Mouse (Mus musculus) E14TG2a.4 (cell line): Measurements from ENCODE around the gene Nosip.

Experiments
- H3K27me3 ChIP-seq: 2 replicates; pipeline ENCODE4 v1.6.1; 2014; ENCODE audit warnings: low read length, control low read depth; ENCODE audit not compliant: insufficient read depth
- H3K36me3 ChIP-seq: 2 replicates; pipeline ENCODE4 v1.6.1; 2014; ENCODE audit warnings: low read length, control low read depth; ENCODE audit not compliant: insufficient read depth
- H3K4me1 ChIP-seq: replicated peaks from 2 replicates; pipeline ENCODE4 v1.6.1; 2014; ENCODE audit warnings: low read depth, low read length, control low read depth
- H3K4me3 ChIP-seq: replicated peaks from 2 replicates; pipeline ENCODE4 v1.5.1; 2014; ENCODE audit warnings: mild to moderate bottlenecking, low read length
- H3K9me3 ChIP-seq: 2 replicates; pipeline ENCODE4 v1.6.1; 2014; ENCODE audit warnings: low read length, control low read depth
- CTCF ChIP-seq: conservative IDR thresholded peaks from 2 replicates; pipeline ENCODE4 v1.5.1; 2014; ENCODE audit warnings: low read length
- NANOG ChIP-seq: IDR thresholded peaks from 2 replicates; pipeline ENCODE4 v1.6.1; 2014; ENCODE audit warnings: borderline replicate concordance, low read length, mixed read lengths
- POU5F1 ChIP-seq: IDR thresholded peaks from 2 replicates; pipeline ENCODE4 v1.6.1; 2014; ENCODE audit warnings: low read length, borderline replicate concordance

The Nosip gene

GRCm38 (mm10) chr7:45061532-45062075 is 625 bp upstream of the Nosip start:
- H3K4me1 ChIP-seq = peaks cover 73% of the 10 kb centered on the region
- peaks cover 12% of the 10 kb centered on the region for H3K36me3 ChIP-seq
- H3K27me3 ChIP-seq = no peaks in the 10 kb centered on the region
- H3K9me3 ChIP-seq = no peaks in the 10 kb centered on the region
- no peak for TF ChIP-seq NANOG
- no peak for TF ChIP-seq POU5F1
- TF ChIP-seq CTCF = no peak
- peak overlapping the region; percentile 95 for H3K4me3 ChIP-seq

DNA sequence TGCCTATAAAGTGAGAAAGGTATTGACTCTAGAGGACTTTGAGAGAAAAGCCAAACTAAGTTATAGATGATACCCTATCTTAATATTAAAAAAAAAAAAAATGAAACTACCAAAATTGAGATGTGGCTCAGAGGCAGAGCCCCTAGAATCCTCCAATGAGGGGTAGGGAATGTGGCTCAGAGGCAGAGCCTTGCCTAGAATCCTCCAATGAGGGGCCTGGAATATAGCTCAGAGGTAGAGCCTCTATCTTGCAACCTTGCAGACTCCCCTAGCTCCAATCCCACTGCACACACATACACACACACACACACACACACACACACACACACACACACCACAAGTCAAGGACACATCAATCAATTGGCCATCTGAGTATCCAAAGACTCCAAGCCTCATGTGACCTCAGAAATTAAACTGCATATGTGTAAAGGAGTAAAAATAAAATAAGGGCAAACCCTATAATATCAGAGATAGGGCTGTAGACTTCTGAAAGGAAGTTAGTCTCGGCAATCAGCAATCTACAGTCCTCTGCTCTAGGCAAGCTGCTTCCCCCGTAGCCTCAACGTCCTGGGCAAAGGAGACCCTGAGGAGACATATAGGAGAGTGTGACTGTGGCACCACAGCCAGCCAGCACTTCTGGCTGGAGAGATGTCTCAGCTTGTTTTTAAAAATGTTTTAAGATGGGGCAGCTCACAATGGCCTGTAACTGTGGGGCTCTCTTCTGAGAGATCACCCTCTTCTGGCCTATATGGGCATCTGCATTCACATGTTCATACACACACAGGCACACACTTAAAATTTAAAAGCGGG is 5.2 kb downstream of the Nosip start:
- H3K4me1 ChIP-seq = peaks cover 86% of the 10 kb centered on the region
- H3K4me3 ChIP-seq = no peak overlapping the region
- H3K27me3 ChIP-seq = no peaks in the 10 kb centered on the region
- no peak for TF ChIP-seq POU5F1
- TF ChIP-seq NANOG = no peak
- no peak for TF ChIP-seq CTCF
- peaks cover 25% of the 10 kb centered on the region for H3K36me3 ChIP-seq
- H3K9me3 ChIP-seq = no peaks in the 10 kb centered on the region

- H3K36me3 ChIP-seq = peaks cover 25% of the 10 kb centered on the region
- TF ChIP-seq POU5F1 (no peak), CTCF (peak; percentile 74), NANOG (no peak)
- no peaks in the 10 kb centered on the region for H3K27me3 ChIP-seq
- H3K9me3 ChIP-seq = no peaks in the 10 kb centered on the region
- no peak overlapping the region for H3K4me3 ChIP-seq
- peaks cover 92% of the 10 kb centered on the region for H3K4me1 ChIP-seq
Measured at GRCm38 (mm10) chr7:45068000-45068318, 5.7 kb downstream of the Nosip start.

GRCm38 (mm10) chr7:45069671-45070070 is 7.4 kb downstream of the Nosip start:
- peaks cover 35% of the 10 kb centered on the region for H3K36me3 ChIP-seq
- no peak overlapping the region for H3K4me3 ChIP-seq
- no peaks in the 10 kb centered on the region for H3K27me3 ChIP-seq
- TF ChIP-seq NANOG = no peak
- no peak for TF ChIP-seq POU5F1
- no peak for TF ChIP-seq CTCF
- H3K9me3 ChIP-seq = no peaks in the 10 kb centered on the region
- H3K4me1 ChIP-seq = peaks cover 95% of the 10 kb centered on the region

- Histone ChIP-seq H3K9me3 (no peaks in the 10 kb centered on the region), H3K4me3 (no peak overlapping the region), H3K4me1 (peaks cover 95% of the 10 kb centered on the region), H3K36me3 (peaks cover 55% of the 10 kb centered on the region), H3K27me3 (no peaks in the 10 kb centered on the region)
- no peak for TF ChIP-seq NANOG
- no peak for TF ChIP-seq POU5F1
- TF ChIP-seq CTCF = peak; percentile 27
Measured at GRCm38 (mm10) chr7:45072230-45072629, 10.0 kb downstream of the Nosip start.

GRCm38 (mm10) chr7:45073171-45073707 is 11.0 kb downstream of the Nosip start:
- peak overlapping the region; percentile 41 for H3K4me3 ChIP-seq
- peaks cover 65% of the 10 kb centered on the region for H3K36me3 ChIP-seq
- no peaks in the 10 kb centered on the region for H3K9me3 ChIP-seq
- peaks cover 93% of the 10 kb centered on the region for H3K4me1 ChIP-seq
- no peak for TF ChIP-seq POU5F1
- TF ChIP-seq NANOG = no peak
- no peak for TF ChIP-seq CTCF
- H3K27me3 ChIP-seq = no peaks in the 10 kb centered on the region

DNA sequence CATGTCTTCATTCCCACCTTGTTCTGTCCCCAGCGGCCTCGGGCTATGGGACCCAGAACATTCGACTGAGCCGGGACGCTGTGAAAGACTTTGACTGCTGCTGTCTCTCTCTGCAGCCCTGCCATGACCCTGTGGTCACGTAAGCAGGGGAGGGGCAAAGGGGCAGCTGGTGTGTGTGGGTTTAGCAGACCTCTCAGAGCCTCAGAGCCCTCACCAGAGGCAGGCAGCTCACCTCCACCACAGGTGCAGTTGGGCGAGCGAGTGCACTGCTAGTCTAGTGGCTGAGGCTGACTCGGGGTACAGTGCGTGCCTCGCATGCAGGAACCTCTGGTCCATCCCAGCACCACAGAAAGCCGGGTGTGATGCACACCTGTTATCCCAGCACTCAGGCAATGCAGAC is 11.7 kb downstream of the Nosip start:
- H3K4me1 ChIP-seq = peaks cover 86% of the 10 kb centered on the region
- no peaks in the 10 kb centered on the region for H3K27me3 ChIP-seq
- no peaks in the 10 kb centered on the region for H3K9me3 ChIP-seq
- peak overlapping the region; percentile 41 for H3K4me3 ChIP-seq
- TF ChIP-seq CTCF (no peak), POU5F1 (no peak), NANOG (no peak)
- H3K36me3 ChIP-seq = peaks cover 64% of the 10 kb centered on the region

DNA sequence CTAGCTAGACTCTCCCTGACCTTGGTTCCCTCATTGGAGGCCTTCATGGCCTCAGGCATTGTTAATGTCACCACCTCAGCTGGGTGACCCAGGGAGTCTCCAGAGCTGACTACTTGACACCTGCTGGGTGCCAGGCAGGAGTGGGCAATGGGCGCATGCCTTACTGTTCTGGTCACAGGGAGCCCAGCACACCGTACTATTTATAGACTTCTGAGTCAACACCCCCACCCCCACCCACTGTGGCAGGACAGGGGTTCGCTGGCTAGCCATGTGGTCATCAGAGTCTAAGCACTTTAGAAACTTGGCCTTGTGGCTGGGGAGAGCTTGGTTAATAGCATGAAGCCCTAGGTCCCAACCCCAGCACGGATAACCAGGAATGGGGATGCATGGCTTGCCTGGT is 13.2 kb downstream of the Nosip start:
- Histone ChIP-seq H3K4me1 (peaks cover 75% of the 10 kb centered on the region), H3K9me3 (no peaks in the 10 kb centered on the region), H3K4me3 (no peak overlapping the region), H3K27me3 (no peaks in the 10 kb centered on the region), H3K36me3 (peaks cover 56% of the 10 kb centered on the region)
- TF ChIP-seq POU5F1 = no peak
- TF ChIP-seq NANOG = no peak
- TF ChIP-seq CTCF = no peak

DNA sequence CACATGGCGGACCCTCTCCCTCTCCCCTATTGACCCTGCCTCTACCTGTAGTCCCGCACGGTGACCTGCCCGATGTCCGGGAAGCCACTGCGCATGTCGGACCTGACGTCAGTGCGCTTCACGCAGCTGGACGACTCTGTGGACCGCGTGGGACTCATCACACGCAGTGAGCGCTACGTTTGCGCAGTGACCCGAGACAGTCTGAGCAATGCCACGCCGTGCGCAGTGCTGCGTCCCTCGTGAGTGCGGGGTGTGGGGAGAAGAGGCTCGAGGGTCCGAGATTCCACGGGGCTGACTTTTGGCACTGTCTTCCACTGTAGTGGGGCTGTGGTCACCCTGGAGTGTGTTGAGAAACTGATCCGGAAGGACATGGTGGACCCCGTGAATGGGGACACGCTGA is 14.3 kb downstream of the Nosip start:
- Histone ChIP-seq H3K27me3 (no peaks in the 10 kb centered on the region), H3K4me3 (peak overlapping the region; percentile 64), H3K4me1 (peaks cover 76% of the 10 kb centered on the region), H3K9me3 (no peaks in the 10 kb centered on the region), H3K36me3 (peaks cover 53% of the 10 kb centered on the region)
- TF ChIP-seq NANOG (no peak), CTCF (no peak), POU5F1 (no peak)
